Mouse (Mus musculus) urinary bladder, adult 2 months (tissue): ENCODE measurements around the gene Spop. TPM values are rescaled to one million over a fixed set of nuclear protein-coding genes. Genes with fewer than 3 reads are reported as not detected.
"Not testable (repeated sequence)": the region's sequence is repeated elsewhere in the genome, so short reads cannot be mapped to it uniquely, and the experiment has no call there.

Experiments used
- DNase-seq: peaks from one replicate; pipeline ENCODE4 v3.0.0; 2022; ENCODE audit warnings: low spot score
- polyA plus RNA-seq: library from polyadenylated mRNA; depleted of rRNA; stranded (reverse); fragments of >200 nt; gene quantifications from 2 replicates; pipeline ENCODE4 v1.2.3, GENCODE M21; 2012

Spop gene
- polyA plus RNA-seq, 1 experiment, result 79.1 TPM

- DNase-seq, result no peak
Measured at GRCm38 (mm10) chr11:95391201-95391600, 22.7 kb upstream of the Spop start.

- no peak for DNase-seq
Measured at GRCm38 (mm10) chr11:95391743-95392142, 22.1 kb upstream of the Spop start.

DNA sequence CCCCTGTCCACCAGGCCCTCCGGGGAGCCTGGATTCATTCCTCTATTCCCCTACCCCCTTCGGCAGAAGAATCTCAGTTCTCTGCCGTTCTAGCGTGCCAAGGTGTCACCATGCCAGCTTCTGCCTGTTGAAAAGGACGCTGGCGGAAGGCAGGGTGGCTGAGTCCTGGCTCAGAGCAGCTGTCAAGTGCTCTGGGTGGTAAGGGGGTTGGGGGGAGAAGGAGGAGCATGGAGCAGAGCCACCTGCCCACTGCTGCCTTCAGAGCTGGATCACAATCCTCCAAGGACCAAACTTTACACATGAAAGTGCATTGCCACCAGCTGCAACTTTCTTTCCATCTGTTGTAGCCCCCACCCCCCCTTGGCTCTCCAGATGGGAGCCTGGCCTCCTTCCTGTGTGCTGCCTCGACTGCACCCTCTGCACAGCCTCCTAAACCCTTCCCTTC is 21.6 kb upstream of the Spop start:
- DNase-seq, result no peak

DNA sequence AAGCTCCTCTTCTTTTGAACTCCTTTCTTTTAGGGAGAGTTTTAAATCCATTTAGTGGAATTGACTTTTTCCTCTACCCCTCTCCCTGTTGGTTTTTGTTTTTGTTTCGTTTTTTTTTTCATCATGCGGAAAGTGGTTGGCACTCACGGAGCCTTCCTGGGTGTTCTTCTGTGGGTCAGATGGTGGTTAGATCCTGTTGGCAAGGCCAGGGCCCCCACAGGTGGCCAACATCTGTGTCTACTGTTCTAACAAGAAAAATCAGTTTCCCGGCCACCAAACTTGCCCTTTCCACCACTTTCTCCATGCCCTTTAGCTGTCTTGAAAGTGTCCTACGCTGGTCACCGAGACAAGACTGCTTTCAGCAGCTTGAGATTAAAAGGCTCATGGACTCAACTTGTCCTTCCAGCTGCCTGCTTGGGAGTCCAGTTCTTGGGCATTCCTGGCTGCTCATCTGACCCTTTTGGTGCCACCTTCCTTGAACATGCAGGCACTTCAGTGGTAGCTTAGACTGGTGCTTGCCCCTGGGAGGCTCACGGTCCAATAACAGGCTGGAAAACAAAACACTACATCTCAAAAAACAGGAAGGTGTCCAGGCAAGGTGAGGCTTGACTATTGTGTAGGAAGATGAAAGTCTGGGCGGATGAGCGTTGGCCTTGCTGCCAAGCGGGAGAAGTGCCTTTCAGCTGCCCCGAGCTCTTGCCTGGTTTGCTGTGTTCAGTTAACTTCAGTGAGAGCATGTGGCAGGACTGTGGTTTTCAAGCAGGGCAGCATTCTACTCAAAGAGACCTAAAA is 21.0 kb upstream of the Spop start:
- no peak for DNase-seq

DNA sequence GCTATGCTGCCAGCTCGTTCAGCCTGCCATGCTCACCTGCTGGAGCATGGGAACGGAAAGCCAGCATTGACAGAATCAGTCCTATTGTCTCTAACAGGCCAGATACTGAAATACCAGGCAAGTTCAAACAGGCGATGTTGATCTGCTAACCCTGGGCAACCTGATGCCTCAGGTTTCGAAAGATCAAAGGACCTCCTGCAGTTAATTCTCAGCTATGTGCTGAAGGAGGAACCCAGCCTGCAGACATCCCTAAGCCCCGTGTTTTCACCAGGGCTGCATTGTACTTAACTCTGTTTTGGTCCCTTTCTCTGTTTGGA is 20.4 kb upstream of the Spop start:
- DNase-seq, result no peak

GRCm38 (mm10) chr11:95394112-95394511 is 19.8 kb upstream of the Spop start:
- no peak for DNase-seq

- DNase-seq, result no peak
Measured at GRCm38 (mm10) chr11:95396548-95396947, 17.3 kb upstream of the Spop start.

DNA sequence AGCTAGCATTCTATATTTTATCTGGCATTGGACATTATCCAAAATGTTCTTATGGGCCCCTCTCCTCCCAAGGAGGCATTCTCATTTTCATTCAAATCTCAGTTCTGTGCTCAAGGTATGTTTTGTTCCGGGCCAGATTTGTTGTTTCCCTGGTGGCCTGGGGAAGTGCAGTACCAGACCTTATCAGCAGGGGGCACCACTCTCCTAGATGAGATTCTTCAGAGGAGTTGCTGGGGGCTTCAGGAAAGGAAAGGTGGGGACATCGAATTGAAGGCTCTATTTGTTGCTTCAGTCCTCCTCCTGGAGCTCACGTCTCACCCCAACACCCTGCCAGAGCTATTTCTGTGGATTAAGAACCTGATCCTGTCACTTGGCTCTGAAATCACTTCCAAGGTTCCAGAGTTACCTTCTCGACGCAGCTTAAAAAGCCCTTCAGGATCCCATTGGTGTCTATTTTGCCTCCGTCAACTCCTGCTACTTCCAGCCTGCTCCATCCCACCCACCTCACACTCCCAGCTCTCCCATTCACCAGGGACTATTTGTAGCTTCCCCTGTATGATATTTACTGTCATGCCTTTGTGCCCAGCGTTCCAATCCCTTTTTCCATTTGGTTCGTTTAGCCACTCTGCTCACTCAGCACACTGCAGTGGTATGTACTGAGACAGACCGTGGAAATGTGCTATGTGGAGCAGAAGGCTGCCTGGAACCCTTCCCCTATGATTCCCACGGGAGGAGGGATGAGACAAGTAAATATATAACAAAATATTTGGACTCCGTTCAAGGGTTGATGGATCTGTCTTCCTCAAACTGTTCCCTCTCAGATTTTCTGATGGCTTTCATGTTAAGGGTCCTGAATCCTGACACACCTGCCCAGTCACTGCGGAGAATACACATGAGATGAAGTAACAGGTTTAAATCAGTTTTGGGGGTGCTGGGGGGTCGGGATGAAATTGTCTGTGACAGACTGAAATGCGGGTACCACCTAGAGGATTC is 15.7 kb upstream of the Spop start:
- peak; percentile 68 for DNase-seq

DNA sequence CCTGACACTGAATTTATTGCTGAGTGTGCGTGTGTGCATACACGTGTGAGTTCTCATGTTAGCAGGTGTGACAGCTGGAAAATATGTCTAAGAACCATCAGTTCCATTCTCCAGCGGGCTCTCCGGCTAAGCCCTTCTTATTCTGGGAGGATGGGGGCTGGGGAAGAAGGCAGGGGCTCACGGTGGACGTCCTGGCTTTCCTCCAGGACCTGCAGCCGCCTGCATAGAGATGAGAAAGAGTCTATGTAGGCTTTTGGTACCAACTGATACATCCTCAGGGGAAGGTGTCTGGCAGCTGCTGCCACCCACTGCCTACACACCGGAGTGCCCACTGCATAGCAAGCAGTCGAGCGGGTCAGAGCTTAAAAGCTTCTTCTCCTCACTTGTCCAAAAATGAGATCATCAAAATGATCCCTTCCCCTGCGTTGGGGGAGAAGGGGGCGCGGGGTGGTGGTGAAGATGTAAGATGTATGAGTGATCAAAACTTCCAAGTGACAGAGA is 14.3 kb upstream of the Spop start:
- DNase-seq, result no peak

DNA sequence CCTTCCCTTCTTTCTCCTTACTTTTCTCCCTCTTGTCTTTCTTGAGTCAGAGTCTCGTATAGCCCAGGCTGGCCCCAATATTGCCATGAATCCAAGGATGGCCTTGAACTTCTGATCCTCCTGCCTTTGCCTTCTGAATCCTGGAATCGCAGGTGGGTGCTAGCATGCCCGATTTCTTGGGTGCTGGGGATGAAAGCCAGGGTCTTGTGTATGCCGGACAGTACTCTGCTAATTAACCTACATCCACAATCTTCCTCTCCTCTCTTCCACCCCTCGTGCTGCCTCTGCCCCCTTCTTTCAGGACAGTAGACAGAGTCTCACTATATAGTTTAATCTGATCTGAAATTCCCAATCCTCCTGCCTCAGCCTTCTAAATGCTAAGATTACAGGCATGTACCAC is 12.3 kb upstream of the Spop start:
- DNase-seq, result no peak

DNA sequence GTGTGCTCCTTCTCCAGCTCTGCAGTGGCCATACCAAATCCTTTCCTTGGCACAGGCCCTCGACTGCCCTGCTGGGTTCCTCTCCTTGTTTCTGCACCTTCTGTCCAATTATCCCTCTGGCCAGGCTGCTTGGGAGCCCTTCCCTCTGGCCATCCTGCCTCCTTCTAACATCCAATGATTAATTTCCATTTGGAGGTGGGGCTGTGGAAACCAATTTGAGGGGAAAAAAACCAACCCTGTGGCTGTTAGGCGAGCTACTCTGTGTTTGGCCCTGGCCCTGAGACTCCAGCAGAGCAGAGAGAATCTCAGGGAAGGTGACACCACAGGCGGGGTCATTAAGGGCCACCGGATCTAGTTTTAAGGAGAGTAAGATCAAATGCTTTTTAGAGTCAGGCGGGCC is 11.7 kb upstream of the Spop start:
- DNase-seq, result no peak

- DNase-seq, result no peak
Measured at GRCm38 (mm10) chr11:95402658-95403101, 11.2 kb upstream of the Spop start.

DNA sequence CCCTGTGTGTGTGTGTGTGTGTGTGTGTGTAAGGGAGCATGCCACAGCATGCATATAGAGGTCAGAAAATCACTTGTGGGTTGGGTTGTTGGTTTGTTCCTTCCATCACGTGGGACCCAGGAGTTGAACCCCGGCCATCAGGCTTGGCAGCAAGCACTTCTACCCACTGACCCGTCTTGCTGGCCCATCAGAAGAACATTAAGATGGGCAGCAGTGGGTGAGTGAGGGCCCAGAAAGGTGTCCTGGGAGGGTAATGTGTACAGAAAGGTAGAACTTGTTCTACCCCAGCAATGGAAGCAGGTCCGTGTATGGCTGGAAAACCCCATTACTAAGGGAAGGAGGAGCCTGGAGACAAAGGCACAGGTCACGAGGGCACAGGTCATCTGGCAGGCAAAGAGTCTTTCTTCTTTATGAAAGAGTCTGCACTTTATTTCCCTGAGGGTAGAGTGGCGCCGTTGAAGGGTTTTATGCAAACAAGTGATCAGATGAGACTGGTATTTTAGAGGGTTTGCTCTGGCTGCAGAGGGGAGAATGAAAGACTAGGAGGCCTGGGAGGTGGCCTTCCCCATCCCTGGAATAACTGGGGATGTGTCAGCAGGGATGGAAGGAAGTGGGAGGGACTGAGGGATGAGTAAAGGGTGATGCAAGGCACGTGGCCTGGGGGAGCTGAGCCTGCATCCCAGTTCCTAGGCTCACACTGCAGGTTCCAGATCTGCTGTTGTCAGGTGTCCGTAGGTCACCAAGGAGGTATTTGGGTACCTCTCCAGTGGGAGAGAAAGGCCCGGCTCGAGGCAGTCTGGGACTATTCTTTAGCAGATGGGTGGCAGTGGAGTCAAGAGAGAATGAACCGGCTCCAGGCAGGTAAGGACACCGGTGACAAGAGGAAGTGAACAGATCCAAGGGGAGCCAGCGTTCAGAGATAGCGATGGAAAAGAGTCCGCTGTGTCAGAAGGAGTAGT is 10.2 kb upstream of the Spop start:
- DNase-seq, result no peak

DNA sequence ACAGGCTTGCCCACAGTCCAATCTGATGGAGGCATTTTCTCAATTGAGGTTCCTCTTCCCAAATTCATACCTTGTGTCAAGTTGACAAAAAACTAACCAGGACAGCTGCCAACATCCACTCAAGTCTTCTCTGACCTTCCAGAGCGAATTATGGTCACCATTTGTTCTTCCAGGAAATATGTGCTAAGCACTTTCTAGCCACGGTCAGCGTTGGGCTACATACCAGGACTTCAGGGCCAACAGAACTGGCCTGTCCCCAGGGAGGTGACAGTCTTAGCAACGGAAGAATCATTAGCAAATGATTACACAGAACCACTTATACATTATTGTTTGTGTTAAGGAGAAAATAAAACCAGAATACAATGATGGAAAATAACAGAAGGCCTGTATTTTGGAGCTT is 8.1 kb upstream of the Spop start:
- DNase-seq, result no peak

DNA sequence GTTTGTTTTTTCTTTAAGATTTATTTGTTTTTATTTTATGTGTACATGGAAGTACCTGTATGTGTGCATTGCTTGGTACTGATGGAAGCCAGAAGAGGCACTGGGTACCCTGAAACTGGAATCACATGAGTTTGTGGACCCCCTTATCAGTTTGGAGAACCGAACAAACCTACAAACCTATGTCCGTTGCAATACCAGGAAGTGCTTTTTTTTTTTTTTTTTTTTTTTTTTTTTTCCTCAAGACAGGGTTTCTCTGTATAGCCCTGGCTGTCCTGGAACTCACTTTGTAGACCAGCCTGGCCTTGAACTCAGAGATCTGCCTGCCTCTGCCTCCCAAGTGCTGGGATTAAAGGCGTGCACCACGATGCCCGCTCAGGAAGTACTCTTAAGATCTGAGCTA is 7.5 kb upstream of the Spop start:
- DNase-seq, result not testable (repeated sequence)

DNA sequence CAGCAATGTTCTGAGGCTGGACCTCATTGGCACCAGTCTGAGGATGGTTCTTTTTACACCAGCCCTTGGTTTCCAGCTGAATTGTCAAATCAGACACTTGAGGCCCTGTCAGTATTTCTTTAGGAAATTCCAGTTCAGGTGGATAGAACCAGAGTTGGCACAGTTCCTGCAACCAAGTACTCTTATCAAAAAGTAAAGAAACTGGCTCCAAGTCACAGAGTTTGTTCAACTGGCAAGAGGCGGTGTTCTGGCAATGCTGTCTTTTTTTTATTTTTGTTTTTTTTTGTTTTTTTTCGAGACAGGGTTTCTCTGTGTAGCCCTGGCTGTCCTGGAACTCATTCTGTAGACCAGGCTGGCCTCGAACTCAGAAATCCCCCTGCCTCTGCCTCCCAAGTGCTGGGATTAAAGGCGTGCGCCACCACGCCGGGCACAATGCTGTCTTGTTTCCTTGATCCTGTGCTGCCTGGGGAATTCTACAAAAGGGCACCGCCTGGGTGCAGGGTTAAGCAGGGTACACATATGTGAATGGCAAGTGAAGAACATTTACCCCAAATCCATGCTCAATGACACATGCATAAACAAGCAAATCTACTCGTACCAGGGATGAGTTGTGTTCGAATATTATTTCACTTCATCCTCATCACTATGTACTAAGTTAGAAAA is 4.3 kb upstream of the Spop start:
- no peak for DNase-seq

- DNase-seq, result no peak
Measured at GRCm38 (mm10) chr11:95411453-95412013, 2.3 kb upstream of the Spop start.

DNA sequence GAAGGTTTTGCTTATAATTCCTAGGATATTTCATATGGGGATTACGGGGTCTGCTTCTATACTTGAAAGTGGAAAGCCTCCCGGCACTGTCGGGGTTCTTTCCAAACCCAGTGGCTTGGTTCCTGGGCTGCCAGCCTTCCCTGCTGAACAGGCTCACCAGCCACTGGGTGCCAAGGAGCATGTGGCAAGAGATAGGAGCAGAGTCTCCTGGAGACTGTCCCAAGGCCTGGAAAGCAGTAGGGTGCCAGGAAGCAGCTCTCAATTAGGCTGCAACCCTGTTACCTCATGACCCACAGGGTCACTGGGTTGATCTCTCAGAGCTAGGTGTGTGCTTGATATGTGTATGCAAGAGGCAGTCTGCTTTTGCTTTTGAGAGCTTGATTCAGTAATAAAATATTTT is 1.3 kb upstream of the Spop start:
- no peak for DNase-seq

GRCm38 (mm10) chr11:95414536-95415161 is 769 bp downstream of the Spop start:
- peak; percentile 87 for DNase-seq

- DNase-seq, result no peak
Measured at GRCm38 (mm10) chr11:95415931-95416330, 2.1 kb downstream of the Spop start.
